Mouse (Mus musculus) MEL (cell line): ENCODE data around the gene Kdm4a. TPM values are rescaled to one million over a fixed set of nuclear protein-coding genes. Genes with fewer than 3 reads are reported as not detected.

Experiments
- DNase-seq: peaks from one replicate; pipeline ENCODE4 v3.0.0; 2011; ENCODE audit warnings: low read depth, low spot score
- H3K27ac ChIP-seq: 2 replicates; pipeline ENCODE4 v1.5.1; 2012; ENCODE audit warnings: low read depth, mild to moderate bottlenecking, control low read depth, low read length, moderate library complexity; ENCODE audit not compliant: control insufficient read depth
- H3K27me3 ChIP-seq, 2 experiments: fragments of 150-350 bp in 1 of 2; sonication (generic) in 1 of 2; 2 replicates each; pipeline ENCODE4 v1.6.1; 2012; ENCODE audit warnings: low read length in 2 of 2, mild to moderate bottlenecking in 2 of 2, improper control_type of control experiment in 1 of 2, moderate library complexity in 1 of 2; ENCODE audit not compliant: insufficient read depth in 2 of 2, control insufficient read depth in 1 of 2
- H3K36me3 ChIP-seq, 2 experiments: 2 replicates each; pipeline ENCODE4 v1.6.1; 2012 to 2014; ENCODE audit warnings: low read length in 2 of 2, improper control_type of control experiment in 1 of 2, inconsistent platforms in 1 of 2, mild to moderate bottlenecking in 1 of 2; ENCODE audit not compliant: insufficient read depth in 2 of 2, control insufficient read depth in 1 of 2
- H3K4me1 ChIP-seq, 2 experiments: fragments of 150-350 bp in 1 of 2; sonication (generic) in 1 of 2; 2 replicates each; pipeline ENCODE4 v1.6.1; 2012; ENCODE audit warnings: low read length in 2 of 2, improper control_type of control experiment in 1 of 2, mild to moderate bottlenecking in 1 of 2; ENCODE audit not compliant: insufficient read depth in 2 of 2, control insufficient read depth in 1 of 2
- H3K4me3 ChIP-seq, 2 experiments: fragments of 150-350 bp in 1 of 2; sonication (generic) in 1 of 2; 2 replicates each; pipeline ENCODE4 v1.5.1; 2012; ENCODE audit warnings: low read depth in 2 of 2, low read length in 2 of 2, mild to moderate bottlenecking in 2 of 2, moderate library complexity in 2 of 2, control low read depth in 1 of 2, improper control_type of control experiment in 1 of 2; ENCODE audit not compliant: control insufficient read depth in 1 of 2, insufficient read depth in 1 of 2
- H3K79me2 ChIP-seq: 2 replicates; pipeline ENCODE4 v1.6.1; 2012; ENCODE audit warnings: mild to moderate bottlenecking, low read length, moderate library complexity; ENCODE audit not compliant: control insufficient read depth, poor library complexity, insufficient read depth
- H3K9ac ChIP-seq: 2 replicates; pipeline ENCODE4 v1.6.1; 2012; ENCODE audit warnings: low read depth, mild to moderate bottlenecking, control low read depth, low read length, moderate library complexity; ENCODE audit not compliant: control insufficient read depth, poor library complexity, severe bottlenecking
- H3K9me3 ChIP-seq: fragments of 150-350 bp; sonication (generic); replicated peaks from 2 replicates; pipeline ENCODE4 v1.6.1; 2012; ENCODE audit warnings: mild to moderate bottlenecking, low read length, improper control_type of control experiment, moderate library complexity; ENCODE audit not compliant: insufficient read depth
- BHLHE40 ChIP-seq: IDR thresholded peaks from 2 replicates; pipeline ENCODE4 v1.6.1; 2012; ENCODE audit warnings: low read depth, mild to moderate bottlenecking, inconsistent platforms, low read length, improper control_type of control experiment, borderline replicate concordance
- CHD1 ChIP-seq: IDR thresholded peaks from 2 replicates; pipeline ENCODE4 v1.6.1; 2012; ENCODE audit warnings: low read depth, mild to moderate bottlenecking, inconsistent platforms, low read length, improper control_type of control experiment
- CHD2 ChIP-seq: IDR thresholded peaks from 2 replicates; pipeline ENCODE4 v1.6.1; 2011; ENCODE audit warnings: low read length, improper control_type of control experiment
- CTCF ChIP-seq, 3 experiments: IDR thresholded peaks in 2 of 3; conservative IDR thresholded peaks in 1 of 3; 2 replicates each; pipeline ENCODE4 v1.5.1; 2011 to 2012; ENCODE audit warnings: low read length in 3 of 3, low read depth in 2 of 3, mild to moderate bottlenecking in 2 of 3, improper control_type of control experiment in 1 of 3, inconsistent platforms in 1 of 3, mixed read lengths in 1 of 3, moderate library complexity in 1 of 3; ENCODE audit not compliant: control insufficient read depth in 1 of 3, insufficient read depth in 1 of 3, poor library complexity in 1 of 3, severe bottlenecking in 1 of 3
- ELF1 ChIP-seq: IDR thresholded peaks from 2 replicates; pipeline ENCODE4 v1.6.1; 2014; ENCODE audit warnings: low read depth, mild to moderate bottlenecking, inconsistent platforms, low read length, improper control_type of control experiment, moderate library complexity
- ETS1 ChIP-seq: IDR thresholded peaks from 2 replicates; pipeline ENCODE4 v1.6.1; 2012; ENCODE audit warnings: low read depth, mild to moderate bottlenecking, inconsistent platforms, low read length, improper control_type of control experiment, moderate library complexity
- GABPA ChIP-seq: IDR thresholded peaks from 2 replicates; pipeline ENCODE4 v1.6.1; 2012; ENCODE audit warnings: low read depth, mild to moderate bottlenecking, inconsistent platforms, low read length, improper control_type of control experiment, moderate library complexity
- GATA1 ChIP-seq: IDR thresholded peaks from 2 replicates; pipeline ENCODE4 v1.6.1; 2011; ENCODE audit warnings: low read depth, low read length, improper control_type of control experiment
- HCFC1 ChIP-seq: IDR thresholded peaks from 2 replicates; pipeline ENCODE4 v1.6.1; 2012; ENCODE audit warnings: low read depth, mild to moderate bottlenecking, inconsistent platforms, low read length, improper control_type of control experiment, moderate library complexity
- MAX ChIP-seq: IDR thresholded peaks from 2 replicates; pipeline ENCODE4 v1.6.1; 2011; ENCODE audit warnings: low read length, improper control_type of control experiment
- MAZ ChIP-seq: IDR thresholded peaks from 2 replicates; pipeline ENCODE4 v1.6.1; 2012; ENCODE audit warnings: low read depth, mild to moderate bottlenecking, inconsistent platforms, low read length, improper control_type of control experiment
- MXI1 ChIP-seq: IDR thresholded peaks from 2 replicates; pipeline ENCODE4 v1.6.1; 2011; ENCODE audit warnings: mild to moderate bottlenecking, low read depth, low read length, improper control_type of control experiment
- MYB ChIP-seq: IDR thresholded peaks from 2 replicates; pipeline ENCODE4 v1.6.1; 2011; ENCODE audit warnings: mild to moderate bottlenecking, low read depth, low read length, improper control_type of control experiment
- NELFE ChIP-seq: IDR thresholded peaks from 2 replicates; pipeline ENCODE4 v1.6.1; 2011; ENCODE audit warnings: low read depth, low read length, improper control_type of control experiment
- NRF1 ChIP-seq: IDR thresholded peaks from 2 replicates; pipeline ENCODE4 v1.6.1; 2014; ENCODE audit warnings: low read depth, mild to moderate bottlenecking, inconsistent platforms, low read length, improper control_type of control experiment, moderate library complexity; ENCODE audit not compliant: poor library complexity, insufficient read depth, severe bottlenecking
- POLR2A ChIP-seq, 2 experiments: IDR thresholded peaks; 2 replicates each; pipeline ENCODE4 v1.6.1; 2011 to 2012; ENCODE audit warnings: low read length in 2 of 2, mild to moderate bottlenecking in 2 of 2, control low read depth in 1 of 2, improper control_type of control experiment in 1 of 2, low read depth in 1 of 2, moderate library complexity in 1 of 2; ENCODE audit not compliant: control insufficient read depth in 1 of 2, insufficient read depth in 1 of 2, poor library complexity in 1 of 2
- RAD21 ChIP-seq: IDR thresholded peaks from 2 replicates; pipeline ENCODE4 v1.6.1; 2011; ENCODE audit warnings: mild to moderate bottlenecking, low read depth, low read length, improper control_type of control experiment
- RCOR1 ChIP-seq: IDR thresholded peaks from 2 replicates; pipeline ENCODE4 v1.6.1; 2012; ENCODE audit warnings: low read depth, mild to moderate bottlenecking, inconsistent platforms, low read length, improper control_type of control experiment
- SIN3A ChIP-seq: IDR thresholded peaks from 2 replicates; pipeline ENCODE4 v1.6.1; 2012; ENCODE audit warnings: low read length, improper control_type of control experiment, inconsistent platforms
- SMC3 ChIP-seq: IDR thresholded peaks from 2 replicates; pipeline ENCODE4 v1.6.1; 2011; ENCODE audit warnings: low read depth, low read length, improper control_type of control experiment
- TAL1 ChIP-seq: IDR thresholded peaks from 2 replicates; pipeline ENCODE4 v1.6.1; 2012; ENCODE audit warnings: mild to moderate bottlenecking, inconsistent platforms, low read length, moderate library complexity, mixed read lengths
- TBP ChIP-seq: IDR thresholded peaks from 2 replicates; pipeline ENCODE4 v1.8.0; 2011; ENCODE audit warnings: low read depth, low read length, improper control_type of control experiment
- TCF12 ChIP-seq: IDR thresholded peaks from 2 replicates; pipeline ENCODE4 v1.6.1; 2014; ENCODE audit warnings: low read depth, mild to moderate bottlenecking, inconsistent platforms, low read length, improper control_type of control experiment, moderate library complexity
- UBTF ChIP-seq: IDR thresholded peaks from 2 replicates; pipeline ENCODE4 v1.6.1; 2012; ENCODE audit warnings: low read depth, mild to moderate bottlenecking, inconsistent platforms, low read length, improper control_type of control experiment, moderate library complexity, borderline replicate concordance; ENCODE audit not compliant: insufficient read depth
- USF2 ChIP-seq, 2 experiments: IDR thresholded peaks; 2 replicates each; pipeline ENCODE4 v1.6.1; 2011 to 2012; ENCODE audit warnings: improper control_type of control experiment in 2 of 2, low read length in 2 of 2, borderline replicate concordance in 1 of 2, inconsistent platforms in 1 of 2, low read depth in 1 of 2, mild to moderate bottlenecking in 1 of 2; ENCODE audit not compliant: insufficient read depth in 1 of 2
- ZKSCAN1 ChIP-seq: IDR thresholded peaks from 2 replicates; pipeline ENCODE4 v1.6.1; 2012; ENCODE audit warnings: low read depth, mild to moderate bottlenecking, inconsistent platforms, low read length, improper control_type of control experiment, moderate library complexity
- ZMIZ1 ChIP-seq: IDR thresholded peaks from 2 replicates; pipeline ENCODE4 v1.6.1; 2012; ENCODE audit warnings: low read depth, mild to moderate bottlenecking, inconsistent platforms, low read length, improper control_type of control experiment, moderate library complexity
- polyA plus RNA-seq, 2 experiments: library from polyadenylated mRNA; stranded (reverse) in 1 of 2; unstranded in 1 of 2; fragments of >175 nt in 1 of 2; fragments of >200 nt in 1 of 2; gene quantifications; 2 replicates each; pipeline versions ENCODE4 v1.2.1 to v1.2.4; 2012; ENCODE audit warnings: low replicate concordance in 2 of 2, low read depth in 1 of 2; ENCODE audit not compliant: insufficient read length in 2 of 2, insufficient read depth in 1 of 2, missing spikeins in 1 of 2
- total RNA-seq: library from RNA; depleted of rRNA; stranded (reverse); fragments of 300-350 nt; gene quantifications from 2 replicates; pipeline ENCODE4 v1.2.3, GENCODE M21; 2012

The Kdm4a gene
- total and polyA plus RNA-seq, 3 experiments = 31.4 to 49.6 TPM; not detected in 1

- 0 out of 2 replicates have a peak, but pooled peaks have one; percentile 18 for TF ChIP-seq TBP
These were observed 27.6 kb downstream of the Kdm4a start (continued) for GRCm38 (mm10) chr4:118152020-118152785.

GRCm38 (mm10) chr4:118150804-118151203 lies 29.0 kb downstream of the Kdm4a start:
- Histone ChIP-seq H3K79me2 (no peaks in the 10 kb centered on the region), H3K27ac (no peak overlapping the region), H3K9ac (no peak overlapping the region), H3K27me3 (no peaks in the 10 kb centered on the region), H3K36me3 (peaks cover 15 to 23% of the 10 kb centered on the region in 2 experiments), H3K9me3 (no peaks in the 10 kb centered on the region), H3K4me1 (peaks cover 10 to 25% of the 10 kb centered on the region in 2 experiments), H3K4me3 (no peak overlapping the region)
- DNase-seq = no peak
- no peak for TF ChIP-seq CTCF (IDR thresholded peaks at IDR 0.05 in 2 of 3, conservative IDR thresholded peaks at IDR 0.05 in 1 of 3; ENCODE audit: control insufficient read depth in 1 of 3, insufficient read depth in 1 of 3, low read depth in 2 of 3, low read length in 3 of 3, poor library complexity in 1 of 3, severe bottlenecking in 1 of 3)
- TF ChIP-seq NRF1 = no peak
- TF ChIP-seq TCF12 = no peak
- no peak for TF ChIP-seq MYB
- no peak for TF ChIP-seq SMC3
- no peak for TF ChIP-seq MAZ
- no peak for TF ChIP-seq NELFE
- TF ChIP-seq SIN3A = no peak
- TF ChIP-seq MXI1 = no peak
- TF ChIP-seq RCOR1 = no peak
- no peak for TF ChIP-seq ZKSCAN1
- no peak for TF ChIP-seq GATA1
- no peak for TF ChIP-seq GABPA
- no peak for TF ChIP-seq TAL1

- DNase-seq = no peak
- peaks cover 10 to 25% of the 10 kb centered on the region in 2 experiments for H3K4me1 ChIP-seq
- no peak overlapping the region for H3K9ac ChIP-seq
- H3K27ac ChIP-seq = no peak overlapping the region
- H3K4me3 ChIP-seq = no peak overlapping the region
- peaks cover 10 to 23% of the 10 kb centered on the region in 2 experiments for H3K36me3 ChIP-seq
- H3K9me3 ChIP-seq = no peaks in the 10 kb centered on the region
- H3K79me2 ChIP-seq = no peaks in the 10 kb centered on the region
- H3K27me3 ChIP-seq = no peaks in the 10 kb centered on the region
- no peak for TF ChIP-seq CHD2
- TF ChIP-seq RAD21 = no peak
- TF ChIP-seq NELFE = no peak
- no peak for TF ChIP-seq CHD1
- TF ChIP-seq CTCF (IDR thresholded peaks at IDR 0.05 in 2 of 3, conservative IDR thresholded peaks at IDR 0.05 in 1 of 3; ENCODE audit: control insufficient read depth in 1 of 3, insufficient read depth in 1 of 3, low read depth in 2 of 3, low read length in 3 of 3, poor library complexity in 1 of 3, severe bottlenecking in 1 of 3) = no peak
- TF ChIP-seq ELF1 = no peak
- no peak for TF ChIP-seq ETS1
- no peak for TF ChIP-seq MAX
- no peak for TF ChIP-seq POLR2A (IDR thresholded peaks at IDR 0.05; ENCODE audit: control insufficient read depth in 1 of 2, insufficient read depth in 1 of 2, low read depth in 1 of 2, low read length in 2 of 2, poor library complexity in 1 of 2)
- no peak for TF ChIP-seq RCOR1
- no peak for TF ChIP-seq USF2 (IDR thresholded peaks at IDR 0.05; ENCODE audit: borderline replicate concordance in 1 of 2, insufficient read depth in 1 of 2, low read depth in 1 of 2, low read length in 2 of 2)
- TF ChIP-seq GATA1 = no peak
- no peak for TF ChIP-seq ZMIZ1
- TF ChIP-seq UBTF = no peak
- TF ChIP-seq TBP = no peak
- no peak for TF ChIP-seq HCFC1
- TF ChIP-seq BHLHE40 = no peak
- TF ChIP-seq SMC3 = no peak
These were observed 29.7 kb downstream of the Kdm4a start for GRCm38 (mm10) chr4:118149956-118150680.
